ENCODE assay signal across 13 mouse cellular contexts in genomic region chr13:52282500-52282899, GRCm38 (mm10).
A peak's percentile ranks its signal among the peaks of the same experiment; 100 is the strongest.
DNase-seq lines count a peak whose midpoint lies in the region; ATAC-seq and TF ChIP-seq lines count a peak whose summit lies in the region.
"Had no signal": no experiment of that assay in that cellular context is flagged by ENCODE, and none has a peak within 500 bp of the region (broad histone marks: within the 10 kb centered on the region; RNA-seq: fewer than 3 reads in every experiment).

No protein-coding gene starts in this region.

- TF ChIP-seq EP300 in ES-Bruce4 (IDR thresholded peaks at IDR 0.05; ENCODE audit: insufficient read depth, low read depth, low read length) = no peak

- intact Hi-C loops in left cerebral cortex, postnatal 25 days (cut with DNase I) = loop anchor here (5.0 kb wide), 1 partner anchor 65 kb away; no protein-coding TSS in a partner anchor

- 79% methylated on average over 13 of the region's 13 CpGs for WGBS in hindbrain, embryonic 14.5 days

- ATAC-seq in frontal cortex, adult (ENCODE audit: low TSS enrichment) = peak; percentile 73
- no peak for ATAC-seq in hindbrain, embryonic 14.5 days (ENCODE audit: low FRiP score)
- ATAC-seq: forebrain, embryonic 13.5 days had no signal

- no peak overlapping the region for H3K27ac ChIP-seq in ES-Bruce4 (ENCODE audit: insufficient read depth, low read length)
- no peak overlapping the region for H3K27ac ChIP-seq in hindbrain, embryonic 14.5 days
- H3K27ac ChIP-seq: forebrain, embryonic 13.5 days had no signal

- no peak overlapping the region for H3K9ac ChIP-seq in ES-Bruce4 (ENCODE audit: low read depth, poor library complexity, severe bottlenecking)
- no peak overlapping the region for H3K9ac ChIP-seq in hindbrain, embryonic 14.5 days
- H3K9ac ChIP-seq: forebrain, embryonic 13.5 days had no signal

- no peak overlapping the region for H3K4me2 ChIP-seq in hindbrain, embryonic 14.5 days (replicated peaks)
- H3K4me2 ChIP-seq: forebrain, embryonic 13.5 days; midbrain, embryonic 11.5 days had no signal

- no peaks in the 10 kb centered on the region; the same call in 1 of the 2 replicates for H3K9me3 ChIP-seq in ES-Bruce4 (replicated peaks; ENCODE audit: control insufficient read depth, insufficient read depth, low read length, poor library complexity, severe bottlenecking)
- no peaks in the 10 kb centered on the region for H3K9me3 ChIP-seq in hindbrain, embryonic 14.5 days (ENCODE audit: control insufficient read depth, low read length)
- H3K9me3 ChIP-seq: forebrain, embryonic 13.5 days had no signal

- no peak for DNase-seq in frontal cortex, postnatal 25 days (ENCODE audit: low spot score in 2 of 2)
- peak; percentile 50 to 79 for DNase-seq in layer of hippocampus, adult 18-20 months (ENCODE audit: low spot score in 2 of 2)
- DNase-seq in left cerebral cortex, postnatal 25 days (ENCODE audit: low spot score in 2 of 2) = peak; percentile 53 to 83
- no peak for DNase-seq in urinary bladder, postnatal 10 days (ENCODE audit: low spot score)
- DNase-seq in gastrocnemius, adult 18-20 months (ENCODE audit: low spot score) = no peak
- no peak for DNase-seq in hindbrain, embryonic 14.5 days (ENCODE audit: low spot score)
- DNase-seq: adrenal gland, postnatal 25 days; cerebellum, adult 11 months; thymus, postnatal 36 days had no signal

- peak overlapping the region; percentile 5 for H3K4me3 ChIP-seq in ES-Bruce4 (ENCODE audit: low read depth, low read length)
- H3K4me3 ChIP-seq in hindbrain, embryonic 14.5 days (replicated peaks; ENCODE audit: low read length) = no peak overlapping the region
- H3K4me3 ChIP-seq: forebrain, embryonic 13.5 days had no signal

- H3K36me3 ChIP-seq in ES-Bruce4 (ENCODE audit: control insufficient read depth, insufficient read depth, low read length, poor library complexity, severe bottlenecking) = no peaks in the 10 kb centered on the region
- H3K36me3 ChIP-seq in hindbrain, embryonic 14.5 days (replicated peaks; ENCODE audit: control insufficient read depth, insufficient read depth) = no peaks in the 10 kb centered on the region

- no peaks in the 10 kb centered on the region for H3K27me3 ChIP-seq in ES-Bruce4 (ENCODE audit: control insufficient read depth, insufficient read depth, low read length, poor library complexity, severe bottlenecking)
- no peaks in the 10 kb centered on the region for H3K27me3 ChIP-seq in hindbrain, embryonic 14.5 days (ENCODE audit: control insufficient read depth, insufficient read depth, low read length)

- TF ChIP-seq POLR2A in ES-Bruce4 (IDR thresholded peaks at IDR 0.05; ENCODE audit: insufficient read depth, low read length) = no peak

- no peak for TF ChIP-seq CTCF in ES-Bruce4 (IDR thresholded peaks at IDR 0.05; ENCODE audit: low read depth, low read length)

- no peaks in the 10 kb centered on the region for H3K4me1 ChIP-seq in ES-Bruce4 (ENCODE audit: control insufficient read depth, insufficient read depth, low read length)
- no peaks in the 10 kb centered on the region for H3K4me1 ChIP-seq in hindbrain, embryonic 14.5 days (replicated peaks; ENCODE audit: control insufficient read depth, insufficient read depth, low read length)
- H3K4me1 ChIP-seq: forebrain, embryonic 13.5 days had no signal

Comparison
In these comparisons a context has a peak if more than half of its experiments do, and no peak if none do; other contexts are left out.
1. DNase-seq: peak in layer of hippocampus, adult 18-20 months (2 of 2) and left cerebral cortex, postnatal 25 days (2 of 2); none in frontal cortex, postnatal 25 days (0 of 2), urinary bladder, postnatal 10 days (single experiment), gastrocnemius, adult 18-20 months (single experiment) and hindbrain, embryonic 14.5 days (single experiment).